Mouse (Mus musculus) liver, embryonic 15.5 days (tissue): ENCODE measurements around the gene 3110040M04Rik. TPM values are rescaled to one million over a fixed set of nuclear protein-coding genes. Genes with fewer than 3 reads are reported as not detected.
"Not testable (repeated sequence)": the region's sequence is repeated elsewhere in the genome, so short reads cannot be mapped to it uniquely, and the experiment has no call there.

Experiments used
- ATAC-seq: fragments of 200-750 bp; cut with Nextera tagmentation; 2 replicates; pipeline ENCODE4 v1.8.0; 2017; ENCODE audit warnings: moderate number of reproducible peaks, mild to moderate bottlenecking, moderate library complexity; ENCODE audit not compliant: insufficient read depth
- H3K27ac ChIP-seq: fragments of 300-500 bp; sonication (generic); replicated peaks from 2 replicates; pipeline ENCODE4 v1.5.1; 2015; ENCODE audit warnings: mild to moderate bottlenecking, inconsistent platforms
- H3K27me3 ChIP-seq: fragments of 300-500 bp; sonication (generic); 2 replicates; pipeline ENCODE4 v1.6.1; 2015; ENCODE audit warnings: mild to moderate bottlenecking, inconsistent platforms
- H3K36me3 ChIP-seq: fragments of 300-500 bp; sonication (generic); replicated peaks from 2 replicates; pipeline ENCODE4 v1.6.1; 2015; ENCODE audit warnings: moderate library complexity, mild to moderate bottlenecking, inconsistent platforms
- H3K4me1 ChIP-seq: fragments of 300-500 bp; sonication (generic); replicated peaks from 2 replicates; pipeline ENCODE4 v1.6.1; 2015; ENCODE audit warnings: inconsistent platforms
- H3K4me2 ChIP-seq: fragments of 300-500 bp; sonication (generic); 2 replicates; pipeline ENCODE4 v1.6.1; 2015; ENCODE audit warnings: moderate library complexity, mild to moderate bottlenecking, inconsistent platforms
- H3K4me3 ChIP-seq: fragments of 300-500 bp; sonication (generic); replicated peaks from 2 replicates; pipeline ENCODE4 v1.5.1; 2015; ENCODE audit warnings: mild to moderate bottlenecking, inconsistent platforms
- H3K9ac ChIP-seq: fragments of 300-500 bp; sonication (generic); 2 replicates; pipeline ENCODE4 v1.6.1; 2015; ENCODE audit warnings: moderate library complexity, mild to moderate bottlenecking, inconsistent platforms
- H3K9me3 ChIP-seq: fragments of 300-500 bp; sonication (generic); replicated peaks from 2 replicates; pipeline ENCODE4 v1.6.1; 2016; ENCODE audit warnings: inconsistent platforms
- WGBS: fragments of 180-500 bp; shearing (Covaris S2); methylation state at CpG from one replicate; pipeline ENCODE4 v1.1.7; 2015; ENCODE audit warnings: mixed read lengths; ENCODE audit not compliant: insufficient replicate concordance; 5-methylcytosine and 5-hydroxymethylcytosine counted together
- polyA plus RNA-seq: library from polyadenylated mRNA; unstranded; fragments of >200 nt; fragmentation: Nextera tagmentation; extraction: Ambion mirVana; gene quantifications from 2 replicates; pipeline ENCODE4 v1.2.1, GENCODE M21; 2015

Gene 3110040M04Rik
- polyA plus RNA-seq, 1 experiment from 2014 or later, result 0.39 TPM

DNA sequence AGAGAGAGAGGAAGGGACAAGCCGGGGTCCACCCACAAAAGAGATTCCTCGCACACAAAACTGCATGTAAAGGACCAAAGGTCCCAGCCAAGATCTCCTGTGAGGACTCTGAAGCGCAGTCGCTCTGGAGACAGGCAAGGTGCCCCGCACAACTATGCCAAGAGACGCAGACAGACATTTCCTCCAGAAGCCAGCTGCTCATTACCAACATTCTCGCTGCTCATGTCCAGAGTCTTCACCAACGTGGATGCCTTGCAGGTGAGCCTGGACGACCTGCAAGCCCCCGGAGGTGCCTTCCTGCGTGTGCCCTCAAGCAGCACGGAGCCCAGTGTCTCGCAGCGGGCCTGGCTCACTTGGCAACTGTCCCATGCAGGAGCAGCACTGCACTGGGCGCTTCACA, 11.2 kb upstream of the 3110040M04Rik start:
- WGBS, result 85% methylated on average over 15 of the region's 15 CpGs
- peaks cover 11% of the 10 kb centered on the region for H3K4me1 ChIP-seq
- H3K9me3 ChIP-seq, H3K9ac ChIP-seq, H3K4me3 ChIP-seq, H3K27me3 ChIP-seq, H3K27ac ChIP-seq, H3K36me3 ChIP-seq, ATAC-seq, H3K4me2 ChIP-seq: not testable (repeated sequence)

DNA sequence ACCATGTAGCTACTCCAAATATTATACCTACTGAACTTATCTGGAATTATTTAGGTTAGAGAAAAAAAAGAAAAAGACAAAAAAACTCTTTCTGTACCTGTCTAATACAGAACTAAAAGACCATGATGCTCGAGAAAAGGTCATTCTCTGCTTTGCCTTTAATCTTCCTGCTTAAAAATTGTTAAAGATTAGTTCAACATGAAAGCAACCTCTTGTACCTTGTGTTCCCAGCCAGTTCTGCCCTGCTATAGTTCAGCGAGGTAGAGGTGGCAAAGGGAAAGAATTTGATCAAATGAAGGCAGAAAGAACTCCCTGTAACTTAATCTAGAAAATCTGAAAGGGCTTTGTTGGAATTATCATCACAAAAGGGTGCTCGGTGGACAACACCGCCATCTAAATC, 7.9 kb upstream of the 3110040M04Rik start:
- not testable (repeated sequence) for H3K27me3 ChIP-seq, H3K9me3 ChIP-seq, H3K4me3 ChIP-seq, H3K4me2 ChIP-seq, H3K9ac ChIP-seq, H3K27ac ChIP-seq, ATAC-seq, H3K36me3 ChIP-seq
- H3K4me1 ChIP-seq, result peaks cover 17% of the 10 kb centered on the region
- 77% methylated on average over 4 of the region's 4 CpGs for WGBS

DNA sequence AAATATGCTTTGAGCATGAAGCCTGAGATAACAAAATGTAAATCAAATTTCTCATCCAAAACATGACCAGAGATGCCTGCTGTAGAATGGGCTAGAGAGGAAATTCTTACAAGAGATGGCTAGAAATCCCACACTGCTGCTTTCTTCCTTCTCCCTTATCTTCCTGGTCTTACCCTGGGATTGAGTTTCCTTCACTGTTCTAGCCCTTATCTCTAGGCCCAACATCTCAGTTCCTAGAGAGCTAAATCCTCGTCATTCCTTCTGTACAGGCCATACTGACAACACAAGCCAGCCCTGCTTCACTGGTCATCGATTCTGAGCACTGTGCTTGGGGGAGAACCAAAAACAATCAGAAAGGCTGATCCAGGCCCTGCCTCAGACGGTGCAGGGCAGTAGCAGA, 7.2 kb upstream of the 3110040M04Rik start:
- WGBS, result 42% methylated on average over 3 of the region's 3 CpGs
- not testable (repeated sequence) for H3K4me2 ChIP-seq, H3K27me3 ChIP-seq, H3K36me3 ChIP-seq, H3K27ac ChIP-seq, H3K9me3 ChIP-seq, H3K4me3 ChIP-seq, ATAC-seq, H3K9ac ChIP-seq
- H3K4me1 ChIP-seq, result peaks cover 17% of the 10 kb centered on the region

DNA sequence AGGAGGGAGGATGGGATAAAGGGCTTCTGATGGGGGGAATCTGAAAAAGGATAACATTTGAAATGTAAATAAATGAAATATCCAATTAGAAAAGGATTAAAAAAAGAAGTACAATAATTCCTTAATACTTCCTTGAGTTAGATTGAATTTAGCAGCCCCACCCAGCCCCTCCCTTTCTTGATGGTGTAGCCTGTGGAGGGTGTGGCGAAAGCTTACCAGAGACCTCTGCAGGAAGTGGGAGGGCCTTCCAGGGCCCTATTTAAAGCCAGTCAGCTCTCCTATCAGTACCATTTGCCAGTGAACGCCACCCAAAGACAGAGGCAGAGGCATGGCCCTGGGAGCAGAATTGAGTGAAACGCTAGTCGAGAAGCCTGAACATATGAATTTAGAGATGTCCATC, 5.8 kb upstream of the 3110040M04Rik start, which contains the start of gene Gm47995:
TSS of gene Gm47995 (plus strand) at position 329 of the 400 bp plus-strand sequence.
- H3K36me3 ChIP-seq, H3K9me3 ChIP-seq, H3K27ac ChIP-seq, H3K9ac ChIP-seq, H3K27me3 ChIP-seq, H3K4me2 ChIP-seq, H3K4me3 ChIP-seq: not testable (repeated sequence)
- ATAC-seq, result peak; percentile 68; the same call in 1 of the 2 replicates
- peaks cover 12% of the 10 kb centered on the region for H3K4me1 ChIP-seq
- 35% methylated on average over 3 of the region's 4 CpGs for WGBS

DNA sequence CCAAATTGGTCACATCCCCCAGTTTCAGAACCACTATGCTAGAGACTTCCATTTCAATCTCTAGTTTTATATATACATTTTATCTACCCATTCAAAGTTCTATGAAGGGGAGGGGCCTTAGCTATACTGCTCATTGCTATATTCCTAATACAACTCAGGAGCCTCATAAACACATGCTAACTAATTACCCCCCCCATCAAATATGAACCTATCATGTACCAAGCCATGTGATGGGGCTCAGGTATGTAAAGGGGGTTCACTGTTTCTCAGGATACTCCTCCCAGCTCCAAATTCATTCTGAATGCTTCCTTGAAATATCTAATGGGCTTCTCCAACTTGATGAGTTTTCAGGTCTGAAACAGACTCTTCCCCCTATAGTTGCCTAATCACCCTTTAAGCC, 3.3 kb upstream of the 3110040M04Rik start:
- H3K27me3 ChIP-seq, H3K4me3 ChIP-seq, H3K27ac ChIP-seq, ATAC-seq, H3K9ac ChIP-seq, H3K4me2 ChIP-seq, H3K36me3 ChIP-seq, H3K9me3 ChIP-seq: not testable (repeated sequence)
- H3K4me1 ChIP-seq, result peaks cover 12% of the 10 kb centered on the region

DNA sequence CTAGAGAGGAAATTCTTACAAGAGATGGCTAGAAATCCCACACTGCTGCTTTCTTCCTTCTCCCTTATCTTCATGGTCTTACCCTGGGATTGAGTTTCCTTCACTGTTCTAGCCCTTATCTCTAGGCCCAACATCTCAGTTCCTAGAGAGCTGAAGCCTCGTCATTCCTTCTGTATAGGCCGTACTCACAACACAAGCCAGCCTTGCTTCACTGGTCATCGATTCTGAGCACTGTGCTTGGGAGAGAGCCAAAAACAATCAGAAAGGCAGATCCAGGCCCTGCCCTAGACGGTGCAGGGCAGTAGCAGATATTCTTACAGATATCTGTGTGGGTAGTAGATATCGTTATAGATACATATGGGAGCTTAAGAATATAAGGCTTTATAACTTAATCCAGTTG, 1.1 kb upstream of the 3110040M04Rik start:
- H3K27ac ChIP-seq, H3K4me2 ChIP-seq, H3K36me3 ChIP-seq, H3K27me3 ChIP-seq, H3K4me3 ChIP-seq, H3K4me1 ChIP-seq, H3K9me3 ChIP-seq, H3K9ac ChIP-seq: not testable (repeated sequence)
- peak; percentile 60 for ATAC-seq
- 28% methylated on average over 3 of the region's 5 CpGs for WGBS

DNA sequence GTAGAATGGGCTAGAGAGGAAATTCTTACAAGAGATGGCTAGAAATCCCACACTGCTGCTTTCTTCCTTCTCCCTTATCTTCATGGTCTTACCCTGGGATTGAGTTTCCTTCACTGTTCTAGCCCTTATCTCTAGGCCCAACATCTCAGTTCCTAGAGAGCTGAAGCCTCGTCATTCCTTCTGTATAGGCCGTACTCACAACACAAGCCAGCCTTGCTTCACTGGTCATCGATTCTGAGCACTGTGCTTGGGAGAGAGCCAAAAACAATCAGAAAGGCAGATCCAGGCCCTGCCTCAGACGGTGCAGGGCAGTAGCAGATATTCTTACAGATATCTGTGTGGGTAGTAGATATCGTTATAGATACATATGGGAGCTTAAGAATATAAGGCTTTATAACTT, 4.6 kb downstream of the 3110040M04Rik start:
- H3K27me3 ChIP-seq, H3K36me3 ChIP-seq, H3K9me3 ChIP-seq, H3K4me2 ChIP-seq, H3K9ac ChIP-seq, H3K4me3 ChIP-seq, H3K27ac ChIP-seq: not testable (repeated sequence)
- H3K4me1 ChIP-seq, result peaks cover 13% of the 10 kb centered on the region; the same call in 1 of the 2 replicates
- peak; percentile 70 for ATAC-seq
- 43% methylated on average over 4 of the region's 5 CpGs for WGBS

DNA sequence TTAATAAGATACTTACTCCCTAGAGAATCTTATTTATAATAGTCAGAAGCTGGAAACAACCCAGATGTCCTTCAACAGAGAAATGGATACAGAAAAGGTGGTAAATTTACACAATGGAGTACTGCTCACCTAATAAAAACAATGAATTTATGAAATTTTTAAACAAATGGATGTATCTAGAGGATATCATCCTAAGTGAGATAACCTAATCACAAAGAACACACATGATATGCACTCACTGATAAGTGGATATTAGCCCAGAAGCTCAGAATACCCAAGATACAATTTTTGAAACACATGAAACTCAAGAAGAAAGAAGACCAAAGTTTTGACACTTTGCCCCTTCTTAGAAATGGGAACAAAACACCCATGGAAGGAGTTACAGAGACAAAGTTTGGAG, 5.0 kb downstream of the 3110040M04Rik start:
- H3K4me3 ChIP-seq, H3K4me2 ChIP-seq, H3K9me3 ChIP-seq, H3K27me3 ChIP-seq, H3K27ac ChIP-seq, H3K9ac ChIP-seq, H3K36me3 ChIP-seq: not testable (repeated sequence)
- peaks cover 13% of the 10 kb centered on the region; the same call in 1 of the 2 replicates for H3K4me1 ChIP-seq
- ATAC-seq, result peak; percentile 49; the same call in 1 of the 2 replicates

DNA sequence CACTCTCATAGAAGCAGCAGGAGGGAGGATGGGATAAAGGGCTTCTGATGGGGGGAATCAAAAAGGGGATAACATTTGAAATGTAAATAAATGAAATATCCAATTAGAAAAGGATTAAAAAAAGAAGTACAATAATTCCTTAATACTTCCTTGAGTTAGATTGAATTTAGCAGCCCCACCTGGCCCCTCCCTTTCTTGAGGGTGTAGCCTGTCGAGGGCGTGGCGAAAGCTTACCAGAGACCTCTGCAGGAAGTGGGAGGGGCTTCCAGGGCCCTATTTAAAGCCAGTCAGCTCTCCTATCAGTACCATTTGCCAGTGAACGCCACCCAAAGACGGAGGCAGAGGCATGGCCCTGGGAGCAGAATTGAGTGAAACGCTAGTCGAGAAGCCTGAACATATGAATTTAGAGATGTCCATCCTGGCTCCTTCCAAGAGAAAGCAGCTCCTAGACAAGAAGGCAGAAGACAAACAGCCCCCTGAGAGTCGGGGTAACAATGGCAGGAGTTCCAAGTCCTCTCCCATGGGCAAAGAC, 6.0 kb downstream of the 3110040M04Rik start, which contains the start of gene Gm47996:
TSS of gene Gm47996 (plus strand) at position 308 of the 532 bp plus-strand sequence.
- H3K9me3 ChIP-seq, H3K36me3 ChIP-seq, H3K27ac ChIP-seq, ATAC-seq, H3K27me3 ChIP-seq, H3K4me2 ChIP-seq, H3K4me3 ChIP-seq, H3K9ac ChIP-seq: not testable (repeated sequence)
- WGBS, result 35% methylated on average over 7 of the region's 8 CpGs
- peaks cover 13% of the 10 kb centered on the region; the same call in 1 of the 2 replicates for H3K4me1 ChIP-seq

DNA sequence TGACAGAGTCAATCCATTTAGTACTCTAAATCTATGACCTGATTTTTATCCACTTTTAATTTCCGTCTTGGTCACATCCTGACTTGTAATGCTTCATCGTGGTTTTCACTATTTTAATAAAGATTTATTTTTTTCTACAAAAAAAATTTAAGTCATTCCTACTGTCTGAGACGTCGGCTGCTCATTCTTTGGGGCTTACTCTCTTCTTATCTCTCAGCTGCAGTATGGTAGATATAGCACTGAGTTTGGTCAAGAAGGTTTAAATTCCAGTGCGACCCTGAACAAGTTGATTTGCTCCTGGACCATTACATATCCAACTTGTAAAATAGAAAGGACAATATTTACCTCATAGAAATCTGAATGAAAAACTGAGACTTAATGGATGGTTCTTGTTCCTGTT, 7.7 kb downstream of the 3110040M04Rik start:
- not testable (repeated sequence) for H3K36me3 ChIP-seq, ATAC-seq, H3K27ac ChIP-seq, H3K9ac ChIP-seq, H3K4me2 ChIP-seq, H3K9me3 ChIP-seq, H3K27me3 ChIP-seq, H3K4me3 ChIP-seq
- 12% methylated on average over 5 of the region's 5 CpGs for WGBS
- H3K4me1 ChIP-seq, result peaks cover 21% of the 10 kb centered on the region

DNA sequence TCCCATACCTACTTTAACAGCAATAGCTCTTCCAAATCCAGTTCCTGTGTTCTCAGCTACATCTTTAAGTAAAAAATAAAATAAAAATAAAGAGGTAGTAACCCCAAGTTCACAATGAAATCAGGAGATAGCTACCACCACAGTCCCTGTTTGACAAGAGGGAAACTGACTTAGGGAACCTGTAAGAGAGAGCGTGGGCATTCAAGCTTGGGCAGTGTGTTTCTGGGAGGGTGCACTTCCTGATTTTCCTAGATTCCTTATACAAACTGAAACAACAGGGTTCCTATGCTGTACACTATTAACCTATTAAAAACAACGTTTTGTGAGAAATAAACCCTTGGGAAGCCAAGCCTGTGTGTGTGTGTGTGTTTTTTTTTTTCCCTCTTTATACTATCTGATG, 10.9 kb downstream of the 3110040M04Rik start:
- ATAC-seq, result no peak
- Histone ChIP-seq H3K4me3 (no peak overlapping the region), H3K9ac (no peak overlapping the region), H3K36me3 (no peaks in the 10 kb centered on the region), H3K27me3 (no peaks in the 10 kb centered on the region), H3K27ac (no peak overlapping the region), H3K4me1 (peaks cover 22% of the 10 kb centered on the region), H3K9me3 (no peaks in the 10 kb centered on the region), H3K4me2 (no peak overlapping the region)
- WGBS, result 42% methylated on average over 2 of the region's 2 CpGs

DNA sequence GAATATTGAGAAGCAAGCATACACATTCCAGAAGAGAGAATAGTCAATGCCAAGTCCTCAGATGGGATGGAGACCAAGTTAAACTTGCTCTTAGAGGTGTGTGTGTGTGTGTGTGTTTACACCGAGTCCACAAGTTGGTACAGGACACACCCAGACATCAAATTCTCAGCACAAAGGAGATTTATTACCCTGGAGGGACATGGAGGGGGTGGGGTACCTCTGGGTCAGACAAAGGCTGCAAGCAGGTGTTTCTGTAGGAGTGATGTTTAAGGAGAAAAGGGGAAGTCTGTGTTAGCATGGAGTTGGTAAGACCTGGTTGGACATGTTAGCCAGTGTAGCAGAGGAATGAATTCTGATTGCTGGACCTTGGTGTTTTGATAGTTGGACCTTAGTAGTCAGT, 12.1 kb downstream of the 3110040M04Rik start:
- Histone ChIP-seq H3K4me2 (no peak overlapping the region), H3K9ac (no peak overlapping the region), H3K36me3 (no peaks in the 10 kb centered on the region), H3K9me3 (no peaks in the 10 kb centered on the region), H3K27ac (peak overlapping the region; percentile 1; the same call in 1 of the 2 replicates), H3K4me1 (peaks cover 19% of the 10 kb centered on the region), H3K4me3 (no peak overlapping the region), H3K27me3 (no peaks in the 10 kb centered on the region)
- ATAC-seq, result no peak
- 32% methylated on average over 1 of the region's 1 CpGs for WGBS
